Mouse (Mus musculus): Measurements from ENCODE around the gene Scarb2. TPM values are rescaled to one million over a fixed set of nuclear protein-coding genes. Genes with fewer than 3 reads are reported as not detected.
A peak's percentile ranks its signal among the peaks of the same experiment; 100 is the strongest.

Scarb2 gene
- polyA plus RNA-seq, 1 experiment from 2014 or later: 7.9 TPM

DNA sequence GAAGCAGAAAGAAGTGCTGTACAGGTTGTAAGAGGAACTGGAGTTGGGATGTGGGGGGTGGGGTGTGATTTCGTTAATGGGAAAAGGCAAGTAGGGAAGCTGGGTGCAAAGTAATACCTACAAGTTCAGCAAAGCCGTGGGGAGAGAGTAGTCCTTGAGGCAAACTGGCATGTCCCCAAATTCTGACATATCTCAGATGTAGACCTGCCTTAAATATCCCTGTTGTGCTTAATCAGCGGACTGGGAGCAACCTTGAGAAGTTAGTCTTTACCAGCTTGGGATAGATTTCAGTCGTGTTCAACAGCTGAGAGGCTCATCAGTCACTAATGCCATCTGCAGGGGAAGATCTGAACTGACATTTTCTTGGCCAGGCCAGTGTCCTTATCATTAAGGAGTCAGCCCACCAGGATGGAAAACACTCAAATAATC, 318 bp downstream of the Scarb2 start:
- Histone ChIP-seq H3K9me3 (no peaks in the 10 kb centered on the region), H3K27ac (peak overlapping the region; percentile 94; the same call in 1 of the 2 replicates), H3K4me1 (peaks cover 22% of the 10 kb centered on the region), H3K4me3 (peak overlapping the region; percentile 89), H3K4me2 (peak overlapping the region; percentile 68), H3K27me3 (no peaks in the 10 kb centered on the region), H3K36me3 (no peaks in the 10 kb centered on the region), H3K9ac (peak overlapping the region; percentile 93; the same call in 1 of the 2 replicates)
- ATAC-seq (ENCODE audit: insufficient number of reproducible peaks, insufficient read depth, low FRiP score, low TSS enrichment, low read depth): no peak
- WGBS: 20% methylated on average over 4 of the region's 4 CpGs

DNA sequence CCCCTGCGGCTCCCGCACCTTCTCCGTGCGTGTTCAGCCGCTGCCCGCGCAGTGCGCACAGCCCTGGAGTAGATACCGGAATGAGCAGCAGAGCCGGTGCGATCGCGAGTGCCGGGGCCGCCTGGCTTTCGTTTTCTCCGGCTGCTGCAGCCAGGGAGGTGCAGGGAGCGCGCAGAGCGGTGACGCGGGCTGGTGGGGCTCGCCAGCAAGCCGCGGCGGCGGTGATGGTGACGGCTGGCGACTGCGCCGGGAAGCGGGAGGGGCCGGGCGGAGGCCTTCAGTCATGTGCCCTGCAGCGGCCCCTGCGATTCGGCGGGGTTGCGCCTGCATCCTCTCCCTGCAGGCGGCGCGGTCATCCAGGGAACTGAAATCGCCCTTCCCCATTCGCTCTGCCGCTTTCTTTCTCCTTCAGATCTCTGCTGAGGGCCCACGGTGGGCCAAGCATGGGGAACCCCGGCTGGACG, 1.2 kb downstream of the Scarb2 start:
- WGBS: 0% methylated on average over 48 of the region's 48 CpGs
- Histone ChIP-seq H3K9me3 (no peaks in the 10 kb centered on the region), H3K27ac (peak overlapping the region; percentile 94), H3K4me2 (peak overlapping the region; percentile 68), H3K4me1 (peaks cover 22% of the 10 kb centered on the region), H3K27me3 (no peaks in the 10 kb centered on the region), H3K4me3 (peak overlapping the region; percentile 89), H3K36me3 (no peaks in the 10 kb centered on the region), H3K9ac (peak overlapping the region; percentile 93)
- peak; percentile 96 for ATAC-seq (ENCODE audit: insufficient number of reproducible peaks, insufficient read depth, low FRiP score, low TSS enrichment, low read depth)

DNA sequence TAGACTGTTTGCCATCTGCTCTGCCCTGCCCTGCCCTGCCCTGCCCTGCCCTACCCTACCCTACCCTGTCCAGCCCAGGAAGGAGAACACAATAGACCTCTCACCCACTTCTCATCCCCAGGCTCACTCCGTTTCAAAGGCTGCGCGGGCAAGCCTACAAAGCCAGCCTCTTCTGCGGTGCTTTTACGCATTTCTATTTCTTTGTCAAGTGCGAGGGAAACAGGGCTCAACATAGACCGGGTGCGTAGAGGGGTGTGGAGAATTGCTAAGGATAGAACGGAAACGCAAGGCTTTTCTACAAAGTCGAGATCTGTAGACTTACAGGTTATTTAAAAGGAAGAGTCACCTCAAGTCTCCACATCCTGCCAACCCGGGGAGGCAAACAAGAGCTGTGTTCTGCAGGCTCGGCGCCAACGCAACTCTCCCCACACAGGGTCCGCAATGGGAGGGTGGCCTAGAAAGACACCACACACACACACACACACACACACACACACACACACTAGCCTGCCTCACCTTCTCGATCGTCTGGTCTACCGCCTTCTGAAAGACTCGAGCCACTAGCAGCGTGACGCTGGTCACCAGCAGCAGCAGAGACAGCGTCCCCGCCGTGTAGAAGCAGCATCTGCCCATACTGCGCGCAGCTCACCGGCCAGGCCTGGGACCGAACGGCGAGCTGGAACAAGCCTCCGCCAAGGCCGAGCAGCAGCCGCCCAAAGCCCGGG, 1.8 kb downstream of the Scarb2 start:
- no peaks in the 10 kb centered on the region for H3K27me3 ChIP-seq
- H3K27ac ChIP-seq: peak overlapping the region; percentile 94
- WGBS: under 1% methylated on average over 35 of the region's 35 CpGs
- H3K4me2 ChIP-seq: peak overlapping the region; percentile 68
- H3K4me1 ChIP-seq: peaks cover 22% of the 10 kb centered on the region
- peak overlapping the region; percentile 89 for H3K4me3 ChIP-seq
- H3K9ac ChIP-seq: peak overlapping the region; percentile 93
- H3K36me3 ChIP-seq: no peaks in the 10 kb centered on the region
- peak; percentile 82 for ATAC-seq (ENCODE audit: insufficient number of reproducible peaks, insufficient read depth, low FRiP score, low TSS enrichment, low read depth)
- no peaks in the 10 kb centered on the region for H3K9me3 ChIP-seq

DNA sequence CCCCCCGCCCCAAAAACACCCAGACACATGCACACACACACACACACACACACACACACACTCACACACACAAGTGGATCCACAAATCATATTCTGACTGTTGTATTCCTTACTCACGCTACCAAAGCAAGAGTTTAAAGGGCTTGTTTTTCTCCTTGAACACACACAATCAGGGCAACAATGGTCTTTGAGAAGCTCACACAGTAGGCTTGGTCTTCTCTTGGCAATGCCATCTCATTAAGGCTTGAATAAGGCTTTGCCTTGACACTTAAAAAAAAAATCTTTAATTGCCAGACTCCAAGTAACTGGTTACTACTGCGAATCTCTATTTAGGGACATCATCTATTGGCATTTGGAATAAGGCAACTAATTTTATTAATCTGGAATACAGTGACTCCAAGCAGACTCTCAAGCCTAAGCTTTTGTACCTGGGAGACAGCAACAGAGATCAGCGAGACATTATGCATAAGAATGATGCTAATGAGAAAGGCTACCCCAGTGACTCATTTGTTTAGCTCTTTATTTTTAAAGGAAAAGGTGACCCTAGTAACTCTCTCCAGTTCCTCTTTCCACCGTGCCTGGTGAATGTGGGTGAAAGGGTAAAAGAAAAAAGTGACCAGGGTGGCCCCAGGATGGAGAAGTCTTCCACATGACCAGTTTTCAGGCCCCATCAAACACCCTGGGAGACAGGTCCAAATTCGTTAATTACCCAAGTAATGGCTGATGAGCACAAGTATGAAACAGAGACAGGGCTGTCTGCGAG, 2.6 kb downstream of the Scarb2 start:
- no peaks in the 10 kb centered on the region for H3K9me3 ChIP-seq
- no peaks in the 10 kb centered on the region for H3K36me3 ChIP-seq
- H3K4me3 ChIP-seq: peak overlapping the region; percentile 89
- 33% methylated on average over 7 of the region's 7 CpGs for WGBS
- H3K9ac ChIP-seq: peak overlapping the region; percentile 93
- H3K4me1 ChIP-seq: peaks cover 28% of the 10 kb centered on the region
- H3K27ac ChIP-seq: peak overlapping the region; percentile 94; the same call in 1 of the 2 replicates
- ATAC-seq (ENCODE audit: insufficient number of reproducible peaks, insufficient read depth, low FRiP score, low TSS enrichment, low read depth): no peak
- no peaks in the 10 kb centered on the region for H3K27me3 ChIP-seq
- peak overlapping the region; percentile 68 for H3K4me2 ChIP-seq

DNA sequence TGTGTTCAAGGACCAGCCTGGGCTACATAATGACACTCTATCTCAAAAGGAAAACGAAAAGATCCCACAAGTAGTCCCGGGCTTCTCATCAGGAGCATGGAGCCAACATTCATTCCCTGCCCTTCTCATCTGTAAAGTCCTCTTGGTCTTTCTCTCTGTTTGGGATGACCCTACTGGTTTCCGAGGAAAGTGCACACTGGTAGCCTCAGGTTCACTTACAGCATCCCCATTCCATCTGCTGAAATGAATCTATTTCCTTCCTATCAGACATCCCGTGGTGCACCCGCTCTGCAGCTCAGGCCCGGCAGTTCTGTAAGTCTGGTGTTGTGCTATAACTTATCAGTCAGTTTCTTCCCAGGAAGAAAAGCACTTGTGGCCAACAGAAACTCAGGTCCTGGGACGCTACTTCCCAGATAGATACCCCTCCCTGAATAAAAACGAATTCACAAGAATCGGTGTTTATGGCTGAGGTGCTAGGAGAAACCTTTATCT, 3.2 kb downstream of the Scarb2 start:
- peaks cover 34% of the 10 kb centered on the region for H3K4me1 ChIP-seq
- no peaks in the 10 kb centered on the region for H3K36me3 ChIP-seq
- ATAC-seq (ENCODE audit: insufficient number of reproducible peaks, insufficient read depth, low FRiP score, low TSS enrichment, low read depth): no peak
- H3K9me3 ChIP-seq: no peaks in the 10 kb centered on the region
- peak overlapping the region; percentile 68 for H3K4me2 ChIP-seq
- no peaks in the 10 kb centered on the region for H3K27me3 ChIP-seq
- 88% methylated on average over 9 of the region's 9 CpGs for WGBS
- H3K27ac ChIP-seq: no peak overlapping the region
- no peak overlapping the region for H3K4me3 ChIP-seq
- no peak overlapping the region for H3K9ac ChIP-seq

DNA sequence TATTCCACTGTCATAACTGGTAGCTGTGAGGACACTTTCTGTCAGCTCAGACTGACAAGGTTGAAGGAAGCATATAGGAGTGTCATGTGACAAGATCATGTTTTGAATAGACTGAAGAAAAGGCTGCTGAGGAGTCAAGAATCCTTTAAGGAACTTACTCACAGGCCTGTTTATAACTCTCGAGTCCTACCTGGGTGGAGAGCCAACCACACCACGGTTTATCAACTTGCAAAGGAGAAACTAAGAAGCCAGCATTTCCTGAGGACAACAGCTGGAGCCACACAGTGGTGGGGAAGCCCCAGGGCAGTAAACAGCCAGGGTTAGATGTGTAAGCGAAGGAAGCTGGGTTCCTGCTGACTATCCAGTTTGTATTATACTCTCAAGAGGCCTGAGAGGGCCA, 7.3 kb downstream of the Scarb2 start:
- WGBS: 35% methylated on average over 3 of the region's 3 CpGs
- H3K9ac ChIP-seq: 0 out of 2 replicates have a peak overlapping the region, but pooled peaks have one; percentile 6
- no peak overlapping the region for H3K27ac ChIP-seq
- ATAC-seq (ENCODE audit: insufficient number of reproducible peaks, insufficient read depth, low FRiP score, low TSS enrichment, low read depth): no peak
- no peak overlapping the region for H3K4me2 ChIP-seq
- no peaks in the 10 kb centered on the region for H3K27me3 ChIP-seq
- H3K4me1 ChIP-seq: peaks cover 34% of the 10 kb centered on the region
- H3K36me3 ChIP-seq: no peaks in the 10 kb centered on the region
- no peak overlapping the region for H3K4me3 ChIP-seq
- H3K9me3 ChIP-seq: no peaks in the 10 kb centered on the region

DNA sequence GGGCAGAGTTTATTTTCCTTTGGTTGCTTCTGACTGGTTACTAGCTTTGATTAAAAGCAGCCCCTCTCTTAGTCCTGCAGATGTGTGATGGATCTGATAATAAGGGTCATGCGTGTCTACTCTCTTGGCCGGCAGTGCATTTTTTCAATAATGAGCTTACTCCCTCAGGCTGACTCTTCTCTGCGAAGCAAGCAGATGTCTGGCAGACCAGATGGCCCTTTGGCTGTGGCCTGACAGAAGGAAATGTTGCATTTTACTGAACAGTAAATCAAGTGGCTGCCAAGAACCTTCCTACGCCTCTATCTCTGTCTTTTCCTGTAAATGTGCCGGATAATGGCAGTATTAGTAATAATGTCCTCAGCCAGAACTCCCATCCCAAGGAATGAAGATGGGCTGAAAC, 8.0 kb downstream of the Scarb2 start:
- ATAC-seq (ENCODE audit: insufficient number of reproducible peaks, insufficient read depth, low FRiP score, low TSS enrichment, low read depth): no peak
- no peak overlapping the region for H3K9ac ChIP-seq
- WGBS: 25% methylated on average over 5 of the region's 5 CpGs

DNA sequence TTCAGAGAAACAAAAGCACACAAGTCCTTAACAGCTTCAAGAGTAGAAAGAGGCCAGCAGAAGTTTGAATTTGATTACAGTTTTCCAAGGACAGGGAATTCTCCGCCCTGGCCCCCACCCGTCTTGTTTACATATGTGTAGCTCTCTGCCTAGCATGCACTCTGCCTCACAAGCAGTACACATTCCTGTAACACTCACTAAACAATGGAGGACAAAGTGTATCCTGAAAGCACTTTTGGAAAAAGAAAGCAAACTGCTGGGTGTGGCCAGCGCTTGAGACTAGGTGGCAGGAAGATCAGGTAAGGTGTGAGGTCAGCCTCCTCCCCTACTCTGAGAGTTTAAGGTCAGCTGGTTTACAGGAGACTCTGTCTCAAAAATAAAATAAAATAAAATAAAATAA, 8.4 kb downstream of the Scarb2 start:
- H3K27me3 ChIP-seq: no peaks in the 10 kb centered on the region
- ATAC-seq (ENCODE audit: insufficient number of reproducible peaks, insufficient read depth, low FRiP score, low TSS enrichment, low read depth): no peak
- no peaks in the 10 kb centered on the region for H3K36me3 ChIP-seq
- H3K9me3 ChIP-seq: no peaks in the 10 kb centered on the region
- no peak overlapping the region for H3K9ac ChIP-seq
- H3K4me2 ChIP-seq: no peak overlapping the region
- H3K27ac ChIP-seq: no peak overlapping the region
- WGBS: 62% methylated on average over 3 of the region's 3 CpGs
- H3K4me3 ChIP-seq: no peak overlapping the region
- peaks cover 34% of the 10 kb centered on the region for H3K4me1 ChIP-seq

More for the DNA sequence above, 8.0 kb downstream of the Scarb2 start:
- Histone ChIP-seq H3K9me3 (no peaks in the 10 kb centered on the region), H3K4me1 (peaks cover 34% of the 10 kb centered on the region), H3K4me3 (no peak overlapping the region), H3K4me2 (no peak overlapping the region), H3K36me3 (no peaks in the 10 kb centered on the region), H3K27ac (no peak overlapping the region), H3K27me3 (no peaks in the 10 kb centered on the region)

DNA sequence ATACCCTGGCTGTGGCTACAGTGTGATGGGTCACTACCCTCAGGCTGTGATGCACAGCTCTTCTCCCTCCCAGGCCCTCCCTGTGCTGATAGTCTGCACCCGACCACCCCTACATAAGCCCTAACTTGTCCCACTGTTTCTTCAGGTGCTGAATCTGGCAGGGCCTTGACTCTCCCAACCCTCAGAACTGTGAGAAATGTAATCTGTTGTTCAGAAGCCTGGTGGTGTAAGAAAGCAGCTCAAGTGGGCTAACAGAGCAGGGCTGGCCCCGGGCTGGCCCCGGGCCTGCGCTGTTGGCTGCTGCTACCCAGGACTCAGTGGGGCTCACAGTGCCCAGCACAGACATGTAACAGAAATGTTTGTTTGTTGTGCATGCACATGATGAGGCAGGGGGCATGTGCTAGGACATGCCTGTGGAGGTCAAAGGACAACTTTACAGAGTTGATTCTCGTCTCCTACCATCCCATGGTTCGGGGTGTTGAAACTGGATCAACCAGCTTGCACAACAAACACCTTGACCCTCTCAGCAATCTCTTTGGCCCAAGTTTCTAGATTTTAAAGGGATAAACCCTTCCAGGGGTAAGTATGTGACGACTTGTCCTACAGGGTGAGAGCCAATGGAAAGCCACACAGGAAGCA, 10.7 kb downstream of the Scarb2 start:
- ATAC-seq (ENCODE audit: insufficient number of reproducible peaks, insufficient read depth, low FRiP score, low TSS enrichment, low read depth): no peak
- H3K4me1 ChIP-seq: peaks cover 34% of the 10 kb centered on the region

DNA sequence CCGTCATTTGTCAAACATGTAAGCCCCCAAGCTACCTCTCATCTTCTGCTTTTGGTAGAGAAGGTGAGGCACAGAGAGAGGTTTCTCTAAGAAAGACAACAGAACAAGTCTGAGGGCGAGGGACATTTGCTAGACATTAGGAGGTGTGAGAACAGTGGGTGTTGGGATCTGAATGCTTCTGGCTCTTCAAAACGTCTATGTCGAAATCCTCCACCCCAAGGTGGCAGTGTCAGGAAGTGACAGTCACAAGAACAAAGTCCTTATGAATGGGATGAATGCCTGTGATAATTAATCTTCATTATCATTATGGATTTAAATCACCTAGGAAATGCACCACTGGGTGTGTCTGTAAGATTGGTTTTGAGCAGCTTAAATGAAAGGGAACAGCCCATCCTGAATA, 11.3 kb downstream of the Scarb2 start:
- ATAC-seq (ENCODE audit: insufficient number of reproducible peaks, insufficient read depth, low FRiP score, low TSS enrichment, low read depth): no peak
- WGBS: 46% methylated on average over 4 of the region's 4 CpGs
- H3K27me3 ChIP-seq: no peaks in the 10 kb centered on the region
- H3K9ac ChIP-seq: no peak overlapping the region
- no peak overlapping the region for H3K4me3 ChIP-seq
- H3K27ac ChIP-seq: no peak overlapping the region
- no peak overlapping the region for H3K4me2 ChIP-seq
- H3K4me1 ChIP-seq: peaks cover 36% of the 10 kb centered on the region
- H3K9me3 ChIP-seq: no peaks in the 10 kb centered on the region
- H3K36me3 ChIP-seq: no peaks in the 10 kb centered on the region

More for the DNA sequence above, 10.7 kb downstream of the Scarb2 start:
- 73% methylated on average over 7 of the region's 7 CpGs for WGBS
- Histone ChIP-seq H3K4me3 (no peak overlapping the region), H3K4me2 (no peak overlapping the region), H3K36me3 (no peaks in the 10 kb centered on the region), H3K9ac (no peak overlapping the region), H3K27me3 (no peaks in the 10 kb centered on the region), H3K27ac (no peak overlapping the region), H3K9me3 (no peaks in the 10 kb centered on the region)

DNA sequence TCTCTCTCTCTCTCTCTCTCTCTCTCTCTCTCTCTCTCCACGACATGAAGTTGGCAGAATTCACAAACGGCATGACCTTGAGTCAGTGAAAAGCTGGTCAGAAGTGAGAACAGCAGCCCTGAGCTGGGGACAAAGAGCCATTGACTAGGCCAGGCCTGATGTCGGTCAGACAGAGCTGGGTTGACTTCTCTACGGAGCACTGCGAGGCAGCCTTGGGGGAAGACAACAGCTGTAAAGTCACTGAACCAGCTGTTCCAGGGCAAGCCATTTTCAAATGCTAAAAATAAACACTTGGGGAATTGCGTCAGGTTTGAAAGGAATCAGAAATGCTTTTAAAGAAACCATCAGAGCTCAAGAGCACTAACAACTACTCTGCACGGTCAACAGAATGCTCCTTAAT, 13.2 kb downstream of the Scarb2 start:
- no peaks in the 10 kb centered on the region for H3K27me3 ChIP-seq
- peaks cover 36% of the 10 kb centered on the region for H3K4me1 ChIP-seq
- peak overlapping the region; percentile 39; the same call in 1 of the 2 replicates for H3K27ac ChIP-seq
- H3K9ac ChIP-seq: no peak overlapping the region
- H3K36me3 ChIP-seq: no peaks in the 10 kb centered on the region
- no peak overlapping the region for H3K4me2 ChIP-seq
- no peaks in the 10 kb centered on the region for H3K9me3 ChIP-seq
- 19% methylated on average over 7 of the region's 7 CpGs for WGBS
- ATAC-seq (ENCODE audit: insufficient number of reproducible peaks, insufficient read depth, low FRiP score, low TSS enrichment, low read depth): no peak
- no peak overlapping the region for H3K4me3 ChIP-seq

Measured in embryonic facial prominence, embryonic 13.5 days (tissue).